Mouse (Mus musculus) heart, adult 2 months (tissue): ENCODE results near the gene Gm10382. TPM values are rescaled to one million over a fixed set of nuclear protein-coding genes. Genes with fewer than 3 reads are reported as not detected.

Experiments used
- DNase-seq, 2 experiments: peaks; one replicate each; pipeline ENCODE4 v3.0.0; 2021
- H3K27ac ChIP-seq: fragments of 200-600 bp; 2 replicates; pipeline ENCODE4 v1.8.1; 2022
- H3K27me3 ChIP-seq: fragments of 200-500 bp; 2 replicates; pipeline ENCODE4 v1.6.1; 2012; ENCODE audit warnings: mild to moderate bottlenecking, low read length, inconsistent platforms, mixed read lengths; ENCODE audit not compliant: control insufficient read depth, insufficient read depth
- H3K36me3 ChIP-seq: fragments of 200-500 bp; 2 replicates; pipeline ENCODE4 v1.6.1; 2012; ENCODE audit warnings: low read length, inconsistent platforms; ENCODE audit not compliant: control insufficient read depth, insufficient read depth
- H3K4me1 ChIP-seq: fragments of 200-500 bp; 2 replicates; pipeline ENCODE4 v1.6.1; 2011; ENCODE audit warnings: low read length; ENCODE audit not compliant: control insufficient read depth, insufficient read depth
- H3K4me3 ChIP-seq: fragments of 200-600 bp; 2 replicates; pipeline ENCODE4 v1.8.1; 2022
- H3K79me2 ChIP-seq: fragments of 200-500 bp; replicated peaks from 2 replicates; pipeline ENCODE4 v1.6.1; 2012; ENCODE audit warnings: mild to moderate bottlenecking, inconsistent platforms, low read length, moderate library complexity, mixed read lengths; ENCODE audit not compliant: control insufficient read depth, insufficient read depth
- H3K9ac ChIP-seq: fragments of 200-500 bp; 2 replicates; pipeline ENCODE4 v1.6.1; 2012; ENCODE audit warnings: low read depth, mild to moderate bottlenecking, control low read depth, inconsistent platforms, low read length, mixed read lengths
- CTCF ChIP-seq: fragments of 200-600 bp; IDR thresholded peaks from 2 replicates; pipeline ENCODE4 v1.8.1; 2022; ENCODE audit warnings: antibody characterized with exemption, mild to moderate bottlenecking, moderate library complexity
- EP300 ChIP-seq: fragments of 200-500 bp; IDR thresholded peaks from 2 replicates; pipeline ENCODE4 v1.6.1; 2011; ENCODE audit warnings: low read depth, low read length, control low read depth; ENCODE audit not compliant: insufficient read depth
- POLR2A ChIP-seq: fragments of 200-500 bp; IDR thresholded peaks from 2 replicates; pipeline ENCODE4 v1.6.1; 2011; ENCODE audit warnings: mild to moderate bottlenecking, low read depth, low read length, control low read depth; ENCODE audit not compliant: insufficient read depth
- WGBS: fragments of 180-500 bp; shearing (Covaris S2); methylation state at CpG from one replicate; pipeline ENCODE4 v1.1.7; 2018; 5-methylcytosine and 5-hydroxymethylcytosine counted together
- intact Hi-C: fragments of 180-260 bp; cut with DNase I; formaldehyde crosslinking; loops from one replicate; pipeline ENCODE4 v1.15.1; 2025
- polyA plus RNA-seq: library from polyadenylated mRNA; depleted of rRNA; stranded (reverse); fragments of >200 nt; gene quantifications from 2 replicates; pipeline ENCODE4 v1.2.3, GENCODE M21; 2012
- total RNA-seq, 2 experiments: library from RNA; stranded (reverse); gene quantifications; 2 replicates each; pipeline ENCODE4 v1.2.3; 2021

The Gm10382 gene
- total and polyA plus RNA-seq, 3 experiments = 0.12 to 0.21 TPM; not detected in 1

GRCm38 (mm10) chr5:125363894-125364293 lies 25.2 kb upstream of the Gm10382 start:
- TF ChIP-seq CTCF (no peak), EP300 (0 out of 2 replicates have a peak, but pooled peaks have one; percentile 45), POLR2A (no peak)
- H3K9ac ChIP-seq = no peak overlapping the region
- peak in 1 of 2 experiments; percentile 54 for DNase-seq
- H3K79me2 ChIP-seq = no peaks in the 10 kb centered on the region
- WGBS = 16% methylated on average over 7 of the region's 7 CpGs
- H3K36me3 ChIP-seq = no peaks in the 10 kb centered on the region
- H3K27me3 ChIP-seq = no peaks in the 10 kb centered on the region
- H3K4me1 ChIP-seq = no peaks in the 10 kb centered on the region
- no peak overlapping the region for H3K4me3 ChIP-seq
- intact Hi-C loops = no loop called here
- H3K27ac ChIP-seq = no peak overlapping the region

- DNase-seq = no peak
- intact Hi-C loops = no loop called here
- no peaks in the 10 kb centered on the region for H3K79me2 ChIP-seq
- no peak overlapping the region for H3K4me3 ChIP-seq
- H3K4me1 ChIP-seq = no peaks in the 10 kb centered on the region
- H3K27me3 ChIP-seq = no peaks in the 10 kb centered on the region
- 54% methylated on average over 4 of the region's 4 CpGs for WGBS
- H3K36me3 ChIP-seq = no peaks in the 10 kb centered on the region
- no peak overlapping the region for H3K27ac ChIP-seq
- no peak overlapping the region for H3K9ac ChIP-seq
- TF ChIP-seq POLR2A (no peak), CTCF (no peak), EP300 (no peak)
Observed at GRCm38 (mm10) chr5:125364851-125365429, 24.2 kb upstream of the Gm10382 start.

- 66% methylated on average over 5 of the region's 5 CpGs for WGBS
- Histone ChIP-seq H3K36me3 (no peaks in the 10 kb centered on the region), H3K27me3 (no peaks in the 10 kb centered on the region), H3K27ac (no peak overlapping the region), H3K4me3 (no peak overlapping the region), H3K9ac (no peak overlapping the region), H3K79me2 (no peaks in the 10 kb centered on the region), H3K4me1 (no peaks in the 10 kb centered on the region)
- TF ChIP-seq CTCF = no peak
- no peak for TF ChIP-seq EP300
- TF ChIP-seq POLR2A = no peak
- no peak for DNase-seq
- intact Hi-C loops = loop anchor here (1.0 to 2.0 kb wide), 2 partner anchors 95 to 467 kb away; no protein-coding TSS in a partner anchor
Observed at GRCm38 (mm10) chr5:125368156-125368555, 21.0 kb upstream of the Gm10382 start.

- TF ChIP-seq POLR2A = no peak
- peak; percentile 48; the same call in 1 of the 2 replicates for TF ChIP-seq EP300
- peak; percentile 76 for TF ChIP-seq CTCF
- WGBS = 3% methylated on average over 4 of the region's 4 CpGs
- Histone ChIP-seq H3K4me3 (no peak overlapping the region), H3K36me3 (no peaks in the 10 kb centered on the region), H3K4me1 (no peaks in the 10 kb centered on the region), H3K79me2 (no peaks in the 10 kb centered on the region), H3K27me3 (no peaks in the 10 kb centered on the region), H3K9ac (no peak overlapping the region), H3K27ac (no peak overlapping the region)
- intact Hi-C loops = loop anchor here (1.0 to 2.0 kb wide), 2 partner anchors 95 to 468 kb away; no protein-coding TSS in a partner anchor
- DNase-seq = peak; percentile 62 to 63
Observed at GRCm38 (mm10) chr5:125368568-125368967, 20.6 kb upstream of the Gm10382 start.

GRCm38 (mm10) chr5:125370950-125371693 lies 18.0 kb upstream of the Gm10382 start:
- DNase-seq = no peak
- Histone ChIP-seq H3K27me3 (no peaks in the 10 kb centered on the region), H3K36me3 (no peaks in the 10 kb centered on the region), H3K27ac (no peak overlapping the region), H3K4me3 (no peak overlapping the region), H3K9ac (no peak overlapping the region), H3K79me2 (no peaks in the 10 kb centered on the region), H3K4me1 (no peaks in the 10 kb centered on the region)
- WGBS = 73% methylated on average over 7 of the region's 7 CpGs
- TF ChIP-seq CTCF (peak; percentile 56), EP300 (no peak)
- intact Hi-C loops = no loop called here

- DNase-seq = no peak
- 57% methylated on average over 4 of the region's 4 CpGs for WGBS
- no peaks in the 10 kb centered on the region for H3K79me2 ChIP-seq
- no peaks in the 10 kb centered on the region for H3K36me3 ChIP-seq
- no peak overlapping the region for H3K4me3 ChIP-seq
- H3K4me1 ChIP-seq = no peaks in the 10 kb centered on the region
- H3K9ac ChIP-seq = no peak overlapping the region
- H3K27me3 ChIP-seq = no peaks in the 10 kb centered on the region
- no peak overlapping the region for H3K27ac ChIP-seq
- intact Hi-C loops = no loop called here
- TF ChIP-seq EP300 (no peak), POLR2A (no peak), CTCF (no peak)
Observed at GRCm38 (mm10) chr5:125372027-125372426, 17.1 kb upstream of the Gm10382 start.
